Comparison of ENCODE assay signal across 9 mouse cellular contexts in the genomic region with DNA sequence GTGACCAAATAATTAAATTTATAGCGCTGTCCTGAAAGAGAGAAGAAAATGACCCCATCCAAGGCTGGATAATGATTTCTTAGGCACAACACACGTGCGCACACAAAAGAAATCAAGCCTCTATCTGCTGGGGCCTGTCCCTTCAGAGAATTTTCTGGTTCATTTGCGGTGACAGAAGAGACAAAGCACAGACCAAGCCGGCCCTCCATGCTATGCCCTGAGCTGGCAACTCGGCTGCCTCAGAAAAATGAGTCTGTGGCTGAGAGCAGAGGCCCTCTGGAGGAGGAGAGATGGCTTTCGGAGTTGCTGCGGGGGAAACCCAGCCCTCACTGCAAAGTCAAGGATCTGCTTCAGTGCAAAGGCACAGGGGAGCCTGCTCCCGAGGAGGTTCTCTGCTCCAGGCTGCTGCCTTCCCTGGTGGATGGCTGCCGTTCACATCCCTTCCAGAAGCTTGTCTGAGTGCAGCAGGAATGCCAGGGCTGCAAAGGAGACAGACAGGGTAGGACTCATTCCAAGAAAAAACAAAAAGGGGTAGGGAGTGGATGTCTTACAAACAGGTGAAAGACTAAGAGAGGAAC.
A peak's percentile ranks its signal among the peaks of the same experiment; 100 is the strongest.
DNase-seq lines count a peak whose midpoint lies in the region; ATAC-seq and TF ChIP-seq lines count a peak whose summit lies in the region.
"Had no signal": no experiment of that assay in that cellular context is flagged by ENCODE, and none has a peak within 500 bp of the region (broad histone marks: within the 10 kb centered on the region; RNA-seq: fewer than 3 reads in every experiment).

No protein-coding gene starts in this region.

- TF ChIP-seq CTCF in lung, postnatal 0 days (IDR thresholded peaks at IDR 0.05): no peak
- TF ChIP-seq CTCF in liver, postnatal 0 days (IDR thresholded peaks at IDR 0.05; ENCODE audit: low read depth): no peak

- no peak overlapping the region; the same call in 1 of the 2 replicates for H3K4me2 ChIP-seq in heart, embryonic 16.5 days (ENCODE audit: low read depth, low read length)
- H3K4me2 ChIP-seq in hindbrain, embryonic 12.5 days (replicated peaks): no peak overlapping the region; the same call in 1 of the 2 replicates
- H3K4me2 ChIP-seq in neural tube, embryonic 13.5 days: no peak overlapping the region
- H3K4me2 ChIP-seq in lung, postnatal 0 days (replicated peaks; ENCODE audit: low read depth, low read length): no peak overlapping the region
- H3K4me2 ChIP-seq in liver, postnatal 0 days (ENCODE audit: low read depth, low read length): no peak overlapping the region
- H3K4me2 ChIP-seq: limb, embryonic 15.5 days had no signal

- TF ChIP-seq EP300 in lung, postnatal 0 days (IDR thresholded peaks at IDR 0.05): no peak
- TF ChIP-seq EP300 in liver, postnatal 0 days (IDR thresholded peaks at IDR 0.05; ENCODE audit: low read depth): no peak

- H3K4me1 ChIP-seq in heart, embryonic 16.5 days (ENCODE audit: control insufficient read depth, insufficient read depth, low read length): peaks cover 10% of the 10 kb centered on the region
- H3K4me1 ChIP-seq in embryonic facial prominence, embryonic 10.5 days: peaks cover 20% of the 10 kb centered on the region
- peaks cover 9% of the 10 kb centered on the region for H3K4me1 ChIP-seq in hindbrain, embryonic 12.5 days
- peaks cover 14% of the 10 kb centered on the region for H3K4me1 ChIP-seq in neural tube, embryonic 13.5 days (replicated peaks)
- H3K4me1 ChIP-seq in lung, postnatal 0 days (ENCODE audit: insufficient read depth, low read depth, low read length): no peaks in the 10 kb centered on the region
- no peaks in the 10 kb centered on the region for H3K4me1 ChIP-seq in liver, postnatal 0 days (ENCODE audit: insufficient read depth)
- H3K4me1 ChIP-seq: limb, embryonic 15.5 days had no signal

- ATAC-seq in heart, embryonic 16.5 days (replicated peaks; ENCODE audit: extremely low read depth, insufficient read depth, low FRiP score): peak; percentile 28; the same call in 1 of the 2 replicates
- peak; percentile 95 for ATAC-seq in hindbrain, embryonic 12.5 days (ENCODE audit: low FRiP score)
- peak; percentile 82 for ATAC-seq in neural tube, embryonic 13.5 days (ENCODE audit: low read depth)
- no peak for ATAC-seq in lung, postnatal 0 days
- ATAC-seq in liver, postnatal 0 days: no peak

- H3K27ac ChIP-seq in heart, embryonic 16.5 days (ENCODE audit: low read length): peak overlapping the region; percentile 76
- H3K27ac ChIP-seq in embryonic facial prominence, embryonic 10.5 days (replicated peaks): peak overlapping the region; percentile 78
- peak overlapping the region; percentile 91 for H3K27ac ChIP-seq in hindbrain, embryonic 12.5 days
- peak overlapping the region; percentile 88 for H3K27ac ChIP-seq in neural tube, embryonic 13.5 days (replicated peaks)
- no peak overlapping the region for H3K27ac ChIP-seq in lung, postnatal 0 days (ENCODE audit: low read length)
- H3K27ac ChIP-seq in liver, postnatal 0 days (ENCODE audit: low read depth): no peak overlapping the region
- H3K27ac ChIP-seq: limb, embryonic 15.5 days had no signal

- WGBS in heart, embryonic 16.5 days: 28% methylated on average over 10 of the region's 10 CpGs
- WGBS in embryonic facial prominence, embryonic 10.5 days: 24% methylated on average over 10 of the region's 10 CpGs
- 7% methylated on average over 10 of the region's 10 CpGs for WGBS in hindbrain, embryonic 12.5 days
- WGBS in neural tube, embryonic 13.5 days: 11% methylated on average over 10 of the region's 10 CpGs
- WGBS in lung, postnatal 0 days: 43% methylated on average over 10 of the region's 10 CpGs
- WGBS in liver, postnatal 0 days (ENCODE audit: insufficient replicate concordance): 52% methylated on average over 10 of the region's 10 CpGs

- no peaks in the 10 kb centered on the region for H3K27me3 ChIP-seq in heart, embryonic 16.5 days (ENCODE audit: control insufficient read depth, insufficient read depth, low read length)
- H3K27me3 ChIP-seq in embryonic facial prominence, embryonic 10.5 days (replicated peaks; ENCODE audit: low read depth, poor library complexity, severe bottlenecking): peaks cover 4% of the 10 kb centered on the region; the same call in 1 of the 2 replicates
- no peaks in the 10 kb centered on the region for H3K27me3 ChIP-seq in hindbrain, embryonic 12.5 days
- H3K27me3 ChIP-seq in neural tube, embryonic 13.5 days: no peaks in the 10 kb centered on the region
- no peaks in the 10 kb centered on the region for H3K27me3 ChIP-seq in lung, postnatal 0 days (replicated peaks; ENCODE audit: insufficient read depth, low read length)
- no peaks in the 10 kb centered on the region for H3K27me3 ChIP-seq in liver, postnatal 0 days (ENCODE audit: insufficient read depth, low read length)
- H3K27me3 ChIP-seq: limb, embryonic 15.5 days had no signal

- peaks cover 8% of the 10 kb centered on the region; the same call in 1 of the 2 replicates for H3K9me3 ChIP-seq in heart, embryonic 16.5 days (replicated peaks; ENCODE audit: control insufficient read depth, low read length)
- no peaks in the 10 kb centered on the region for H3K9me3 ChIP-seq in embryonic facial prominence, embryonic 10.5 days
- no peaks in the 10 kb centered on the region for H3K9me3 ChIP-seq in hindbrain, embryonic 12.5 days (replicated peaks)
- H3K9me3 ChIP-seq in neural tube, embryonic 13.5 days: no peaks in the 10 kb centered on the region
- H3K9me3 ChIP-seq in lung, postnatal 0 days (ENCODE audit: low read length): no peaks in the 10 kb centered on the region
- peaks cover 3% of the 10 kb centered on the region; the same call in 1 of the 2 replicates for H3K9me3 ChIP-seq in liver, postnatal 0 days (ENCODE audit: low read length)

- H3K36me3 ChIP-seq in heart, embryonic 16.5 days (ENCODE audit: control insufficient read depth, insufficient read depth): no peaks in the 10 kb centered on the region
- no peaks in the 10 kb centered on the region for H3K36me3 ChIP-seq in embryonic facial prominence, embryonic 10.5 days (replicated peaks)
- no peaks in the 10 kb centered on the region for H3K36me3 ChIP-seq in hindbrain, embryonic 12.5 days
- no peaks in the 10 kb centered on the region for H3K36me3 ChIP-seq in neural tube, embryonic 13.5 days
- H3K36me3 ChIP-seq in lung, postnatal 0 days (ENCODE audit: insufficient read depth, low read length): no peaks in the 10 kb centered on the region
- H3K36me3 ChIP-seq in liver, postnatal 0 days (replicated peaks; ENCODE audit: insufficient read depth, low read length): no peaks in the 10 kb centered on the region
- H3K36me3 ChIP-seq: limb, embryonic 15.5 days had no signal

- H3K9ac ChIP-seq in heart, embryonic 16.5 days (ENCODE audit: low read length): peak overlapping the region; percentile 62
- no peak overlapping the region; the same call in 1 of the 2 replicates for H3K9ac ChIP-seq in hindbrain, embryonic 12.5 days
- H3K9ac ChIP-seq in neural tube, embryonic 13.5 days: 0 out of 2 replicates have a peak overlapping the region, but pooled peaks have one; percentile 35
- H3K9ac ChIP-seq in lung, postnatal 0 days (replicated peaks; ENCODE audit: low read depth): no peak overlapping the region
- no peak overlapping the region for H3K9ac ChIP-seq in liver, postnatal 0 days (replicated peaks)
- H3K9ac ChIP-seq: limb, embryonic 15.5 days had no signal

- no peak for DNase-seq in heart, adult 9 months (ENCODE audit: low spot score in 2 of 2)
- DNase-seq in embryonic facial prominence, embryonic 10.5 days (ENCODE audit: low spot score): peak; percentile 59
- no peak for DNase-seq in lung, postnatal 0 days (ENCODE audit: low spot score)
- DNase-seq in liver, postnatal 0 days: no peak
- DNase-seq in testis, postnatal 14 days (ENCODE audit: low spot score): no peak

- no peak overlapping the region for H3K4me3 ChIP-seq in heart, embryonic 16.5 days (ENCODE audit: low read length)
- H3K4me3 ChIP-seq in embryonic facial prominence, embryonic 10.5 days: no peak overlapping the region
- no peak overlapping the region for H3K4me3 ChIP-seq in hindbrain, embryonic 12.5 days
- no peak overlapping the region for H3K4me3 ChIP-seq in neural tube, embryonic 13.5 days
- H3K4me3 ChIP-seq in lung, postnatal 0 days (ENCODE audit: low read depth, low read length): no peak overlapping the region
- no peak overlapping the region for H3K4me3 ChIP-seq in liver, postnatal 0 days (ENCODE audit: low read depth, low read length)
- H3K4me3 ChIP-seq: limb, embryonic 15.5 days had no signal

Comparison
In these comparisons a context has a peak if more than half of its experiments do, and no peak if none do; other contexts are left out.
1. ATAC-seq: peak in heart, embryonic 16.5 days (single experiment), hindbrain, embryonic 12.5 days (single experiment) and neural tube, embryonic 13.5 days (single experiment); none in lung, postnatal 0 days (single experiment) and liver, postnatal 0 days (single experiment).
2. H3K27ac ChIP-seq: peak in heart, embryonic 16.5 days (single experiment), embryonic facial prominence, embryonic 10.5 days (single experiment), hindbrain, embryonic 12.5 days (single experiment) and neural tube, embryonic 13.5 days (single experiment); none in lung, postnatal 0 days (single experiment) and liver, postnatal 0 days (single experiment).
3. H3K9ac ChIP-seq: peak in heart, embryonic 16.5 days (single experiment) and neural tube, embryonic 13.5 days (single experiment); none in hindbrain, embryonic 12.5 days (single experiment), lung, postnatal 0 days (single experiment) and liver, postnatal 0 days (single experiment).